Comparison of ENCODE assay signal across 8 mouse cellular contexts in the genomic region with DNA sequence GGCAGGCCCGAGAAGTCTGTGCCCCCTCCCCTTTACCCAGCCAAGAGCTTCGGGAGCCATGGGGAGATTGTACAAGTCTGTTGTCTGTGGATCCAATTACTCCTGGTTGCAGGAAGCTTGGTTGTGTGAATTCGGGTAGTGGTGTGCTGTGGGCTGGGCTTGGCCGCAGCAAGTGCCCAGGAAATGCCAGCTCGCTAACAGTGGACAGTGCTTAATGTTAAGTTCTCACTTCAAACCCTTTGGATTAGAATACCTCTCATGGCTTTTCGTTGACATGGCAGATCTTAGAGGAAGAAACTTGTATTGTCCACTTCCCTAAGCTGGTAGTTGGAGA. TPM values are rescaled to one million over a fixed set of nuclear protein-coding genes. Genes with fewer than 3 reads are reported as not detected.
DNase-seq lines count a peak whose midpoint lies in the region; ATAC-seq and TF ChIP-seq lines count a peak whose summit lies in the region.

No protein-coding gene starts in this region.

- peak; percentile 46 for DNase-seq in kidney, adult 2 months
- no peak for DNase-seq in kidney, adult 8-10 months
- no peak for DNase-seq in midbrain, embryonic 14.5 days
- DNase-seq in frontal cortex, adult 2 months (ENCODE audit: extremely low spot score in 1 of 2, low spot score in 1 of 2), result no peak
- no peak for DNase-seq in thymus, postnatal 36 days

- 3% methylated on average over 6 of the region's 6 CpGs for WGBS in kidney, adult 2 months
- WGBS in intestine, embryonic 15.5 days, result 17% methylated on average over 6 of the region's 6 CpGs
- 29% methylated on average over 6 of the region's 6 CpGs for WGBS in midbrain, embryonic 14.5 days

- H3K36me3 ChIP-seq in kidney, adult 2 months (ENCODE audit: control insufficient read depth, insufficient read depth, low read length), result peaks cover 4% of the 10 kb centered on the region; the same call in 1 of the 2 replicates
- peaks cover 12% of the 10 kb centered on the region for H3K36me3 ChIP-seq in intestine, embryonic 15.5 days
- peaks cover 26% of the 10 kb centered on the region for H3K36me3 ChIP-seq in midbrain, embryonic 14.5 days (ENCODE audit: control insufficient read depth, insufficient read depth, low read length)

- H3K4me2 ChIP-seq in intestine, embryonic 15.5 days (replicated peaks), result peak overlapping the region; percentile 80
- peak overlapping the region; percentile 68 for H3K4me2 ChIP-seq in midbrain, embryonic 14.5 days (ENCODE audit: low read length)

- no peak for TF ChIP-seq POLR2A in kidney, adult 2 months (IDR thresholded peaks at IDR 0.05; ENCODE audit: low read depth, low read length)
- TF ChIP-seq POLR2A in cortical plate, adult 2 months (IDR thresholded peaks at IDR 0.05; ENCODE audit: extremely low read depth, insufficient read depth, low read length), result no peak

- H3K27ac ChIP-seq in kidney, adult 2 months (ENCODE audit: insufficient read depth, low read depth, low read length), result peak overlapping the region; percentile 72
- H3K27ac ChIP-seq in cortical plate, adult 2 months (ENCODE audit: insufficient read depth, low read length), result no peak overlapping the region
- H3K27ac ChIP-seq in intestine, embryonic 15.5 days, result peak overlapping the region; percentile 85
- H3K27ac ChIP-seq in midbrain, embryonic 14.5 days (replicated peaks; ENCODE audit: low read depth, low read length), result peak overlapping the region; percentile 66; the same call in 1 of the 2 replicates

- TF ChIP-seq CTCF in kidney, adult 2 months (conservative IDR thresholded peaks at IDR 0.05; ENCODE audit: insufficient read depth, insufficient read length, low read depth, low read length), result no peak
- no peak for TF ChIP-seq CTCF in cortical plate, adult 2 months (IDR thresholded peaks at IDR 0.05; ENCODE audit: extremely low read depth, insufficient read depth, low read length)

- H3K4me3 ChIP-seq in kidney, adult 2 months (ENCODE audit: insufficient read depth, low read depth, low read length), result peak overlapping the region; percentile 61
- H3K4me3 ChIP-seq in cortical plate, adult 2 months (ENCODE audit: insufficient read depth, low read length), result peak overlapping the region; percentile 67
- H3K4me3 ChIP-seq in intestine, embryonic 15.5 days (replicated peaks), result peak overlapping the region; percentile 84
- peak overlapping the region; percentile 75 for H3K4me3 ChIP-seq in midbrain, embryonic 14.5 days (replicated peaks; ENCODE audit: low read depth, low read length)

- peak; percentile 1; the same call in 1 of the 2 replicates for ATAC-seq in intestine, embryonic 15.5 days
- no peak for ATAC-seq in midbrain, embryonic 14.5 days (ENCODE audit: low FRiP score, low TSS enrichment)
- no peak for ATAC-seq in granulocyte monocyte progenitor cell, adult 5-6 weeks (replicated peaks; ENCODE audit: poor library complexity, severe bottlenecking)

- peak overlapping the region; percentile 84 for H3K9ac ChIP-seq in intestine, embryonic 15.5 days
- peak overlapping the region; percentile 70 for H3K9ac ChIP-seq in midbrain, embryonic 14.5 days (replicated peaks; ENCODE audit: low read length)

- no peaks in the 10 kb centered on the region for H3K9me3 ChIP-seq in intestine, embryonic 15.5 days
- no peaks in the 10 kb centered on the region for H3K9me3 ChIP-seq in midbrain, embryonic 14.5 days (ENCODE audit: control insufficient read depth, low read length)

- no peaks in the 10 kb centered on the region for H3K27me3 ChIP-seq in kidney, adult 2 months (replicated peaks; ENCODE audit: control insufficient read depth, insufficient read depth, low read length)
- H3K27me3 ChIP-seq in intestine, embryonic 15.5 days (replicated peaks), result no peaks in the 10 kb centered on the region
- no peaks in the 10 kb centered on the region for H3K27me3 ChIP-seq in midbrain, embryonic 14.5 days (ENCODE audit: control insufficient read depth, insufficient read depth, low read length)

- H3K4me1 ChIP-seq in kidney, adult 2 months (ENCODE audit: control insufficient read depth, insufficient read depth, low read length), result peaks cover 31% of the 10 kb centered on the region
- peaks cover 2% of the 10 kb centered on the region; the same call in 1 of the 2 replicates for H3K4me1 ChIP-seq in cortical plate, adult 2 months (ENCODE audit: control insufficient read depth, insufficient read depth, low read length)
- H3K4me1 ChIP-seq in intestine, embryonic 15.5 days (replicated peaks), result peaks cover 25% of the 10 kb centered on the region
- peaks cover 14% of the 10 kb centered on the region for H3K4me1 ChIP-seq in midbrain, embryonic 14.5 days (ENCODE audit: control insufficient read depth, insufficient read depth, low read length)

RNA-seq across cellular contexts. Expression of a gene that starts 0.8 kb away (rescaled TPM):
- 156 and 161 TPM in 2 replicates for polyA plus RNA-seq in kidney, adult 2 months (2012; rRNA removed)
- 43.4 and 43.8 TPM in 2 replicates for polyA plus RNA-seq in cortical plate, adult 2 months (2012; rRNA removed)
- 7.8 and 8.2 TPM in 2 replicates for polyA plus RNA-seq in intestine, embryonic 15.5 days (2015; fragmentation: Nextera tagmentation; extraction: Ambion mirVana)
- polyA plus RNA-seq in midbrain, embryonic 14.5 days (2014; fragmentation: Nextera tagmentation; extraction: Ambion mirVana), result 17.7 and 20.4 TPM in 2 replicates
- 65.9 and 83.5 TPM in 2 replicates for total RNA-seq in granulocyte monocyte progenitor cell, adult 5-6 weeks (2014; fragmentation: Nextera tagmentation)
- total RNA-seq in granulocyte monocyte progenitor cell, adult 5-6 weeks (2017), result 42.2 and 49.2 TPM in 2 replicates
- polyA plus RNA-seq in frontal cortex, adult 2 months (2012; rRNA removed), result 44.3 and 45.3 TPM in 2 replicates

RNA-seq across cellular contexts. Expression of a gene that starts 10.0 kb away (rescaled TPM):
- 45.8 and 59.5 TPM in 2 replicates for polyA plus RNA-seq in kidney, adult 2 months (2012; rRNA removed)
- 155 and 173 TPM in 2 replicates for polyA plus RNA-seq in cortical plate, adult 2 months (2012; rRNA removed)
- polyA plus RNA-seq in intestine, embryonic 15.5 days (2015; fragmentation: Nextera tagmentation; extraction: Ambion mirVana), result 5.0 and 5.6 TPM in 2 replicates
- polyA plus RNA-seq in midbrain, embryonic 14.5 days (2014; fragmentation: Nextera tagmentation; extraction: Ambion mirVana), result 15.1 and 15.6 TPM in 2 replicates
- 18.3 and 22.7 TPM in 2 replicates for total RNA-seq in granulocyte monocyte progenitor cell, adult 5-6 weeks (2014; fragmentation: Nextera tagmentation)
- 8.5 and 10.6 TPM in 2 replicates for total RNA-seq in granulocyte monocyte progenitor cell, adult 5-6 weeks (2017)
- polyA plus RNA-seq in frontal cortex, adult 2 months (2012; rRNA removed), result 146 and 169 TPM in 2 replicates

RNA-seq across cellular contexts. Expression of a gene that starts 36.9 kb away (rescaled TPM):
- 78.0 and 98.0 TPM in 2 replicates for polyA plus RNA-seq in kidney, adult 2 months (2012; rRNA removed)
- polyA plus RNA-seq in cortical plate, adult 2 months (2012; rRNA removed), result 32.9 and 33.4 TPM in 2 replicates
- polyA plus RNA-seq in intestine, embryonic 15.5 days (2015; fragmentation: Nextera tagmentation; extraction: Ambion mirVana), result 40.9 and 41.9 TPM in 2 replicates
- polyA plus RNA-seq in midbrain, embryonic 14.5 days (2014; fragmentation: Nextera tagmentation; extraction: Ambion mirVana), result 23.2 and 28.1 TPM in 2 replicates
- total RNA-seq in granulocyte monocyte progenitor cell, adult 5-6 weeks (2014; fragmentation: Nextera tagmentation), result 5.0 and 7.9 TPM in 2 replicates
- total RNA-seq in granulocyte monocyte progenitor cell, adult 5-6 weeks (2017), result 3.2 and 8.3 TPM in 2 replicates
- 31.9 and 34.3 TPM in 2 replicates for polyA plus RNA-seq in frontal cortex, adult 2 months (2012; rRNA removed)

RNA-seq across cellular contexts. Expression of a gene that starts 40.9 kb away (rescaled TPM):
- 49.0 and 69.1 TPM in 2 replicates for polyA plus RNA-seq in kidney, adult 2 months (2012; rRNA removed)
- 18.9 and 19.5 TPM in 2 replicates for polyA plus RNA-seq in cortical plate, adult 2 months (2012; rRNA removed)
- 59.8 and 70.4 TPM in 2 replicates for polyA plus RNA-seq in intestine, embryonic 15.5 days (2015; fragmentation: Nextera tagmentation; extraction: Ambion mirVana)
- 17.6 and 18.7 TPM in 2 replicates for polyA plus RNA-seq in midbrain, embryonic 14.5 days (2014; fragmentation: Nextera tagmentation; extraction: Ambion mirVana)
- total RNA-seq in granulocyte monocyte progenitor cell, adult 5-6 weeks (2014; fragmentation: Nextera tagmentation), result 21.5 and 24.1 TPM in 2 replicates
- 11.0 and 20.7 TPM in 2 replicates for total RNA-seq in granulocyte monocyte progenitor cell, adult 5-6 weeks (2017)
- polyA plus RNA-seq in frontal cortex, adult 2 months (2012; rRNA removed), result 20.8 and 21.4 TPM in 2 replicates

RNA-seq across cellular contexts. Expression of a gene that starts 43.9 kb away (rescaled TPM):
- polyA plus RNA-seq in kidney, adult 2 months (2012; rRNA removed), result 22.8 and 23.6 TPM in 2 replicates
- 49.2 and 50.5 TPM in 2 replicates for polyA plus RNA-seq in cortical plate, adult 2 months (2012; rRNA removed)
- 59.9 and 62.9 TPM in 2 replicates for polyA plus RNA-seq in intestine, embryonic 15.5 days (2015; fragmentation: Nextera tagmentation; extraction: Ambion mirVana)
- polyA plus RNA-seq in midbrain, embryonic 14.5 days (2014; fragmentation: Nextera tagmentation; extraction: Ambion mirVana), result 52.8 and 54.8 TPM in 2 replicates
- 40.2 and 58.2 TPM in 2 replicates for total RNA-seq in granulocyte monocyte progenitor cell, adult 5-6 weeks (2014; fragmentation: Nextera tagmentation)
- total RNA-seq in granulocyte monocyte progenitor cell, adult 5-6 weeks (2017), result 44.3 and 49.7 TPM in 2 replicates
- 55.7 and 56.5 TPM in 2 replicates for polyA plus RNA-seq in frontal cortex, adult 2 months (2012; rRNA removed)
